Mouse (Mus musculus) olfactory bulb, adult 2 months (tissue): ENCODE measurements around the gene Abhd6. TPM values are rescaled to one million over a fixed set of nuclear protein-coding genes. Genes with fewer than 3 reads are reported as not detected.

Source experiments
- H3K27ac ChIP-seq: fragments of 200-500 bp; 2 replicates; pipeline ENCODE4 v1.5.1; 2012; ENCODE audit warnings: low read depth, low read length; ENCODE audit not compliant: insufficient read depth
- H3K4me1 ChIP-seq: fragments of 200-500 bp; 2 replicates; pipeline ENCODE4 v1.6.1; 2012; ENCODE audit warnings: low read length; ENCODE audit not compliant: control insufficient read depth, insufficient read depth
- H3K4me3 ChIP-seq: fragments of 200-500 bp; 2 replicates; pipeline ENCODE4 v1.5.1; 2012; ENCODE audit warnings: mild to moderate bottlenecking, low read depth, low read length, moderate library complexity; ENCODE audit not compliant: insufficient read depth
- CTCF ChIP-seq: fragments of 200-500 bp; IDR thresholded peaks from 2 replicates; pipeline ENCODE4 v1.5.1; 2012; ENCODE audit warnings: low read depth, mild to moderate bottlenecking, low read length, moderate library complexity; ENCODE audit not compliant: insufficient read depth
- POLR2A ChIP-seq: fragments of 200-500 bp; IDR thresholded peaks from 2 replicates; pipeline ENCODE4 v1.6.1; 2012; ENCODE audit warnings: mild to moderate bottlenecking, low read depth, low read length, moderate library complexity; ENCODE audit not compliant: insufficient read depth
- WGBS: fragments of 180-500 bp; shearing (Covaris S2); methylation state at CpG from one replicate; pipeline ENCODE4 v1.1.7; 2018; 5-methylcytosine and 5-hydroxymethylcytosine counted together
- polyA plus RNA-seq: library from polyadenylated mRNA; stranded (reverse); fragments of >200 nt; gene quantifications from 2 replicates; pipeline ENCODE4 v1.2.4, GENCODE M21; 2012; ENCODE audit warnings: low replicate concordance; ENCODE audit not compliant: missing spikeins, insufficient read depth, insufficient read length

The Abhd6 gene
- polyA plus RNA-seq, 1 experiment = not detected

DNA sequence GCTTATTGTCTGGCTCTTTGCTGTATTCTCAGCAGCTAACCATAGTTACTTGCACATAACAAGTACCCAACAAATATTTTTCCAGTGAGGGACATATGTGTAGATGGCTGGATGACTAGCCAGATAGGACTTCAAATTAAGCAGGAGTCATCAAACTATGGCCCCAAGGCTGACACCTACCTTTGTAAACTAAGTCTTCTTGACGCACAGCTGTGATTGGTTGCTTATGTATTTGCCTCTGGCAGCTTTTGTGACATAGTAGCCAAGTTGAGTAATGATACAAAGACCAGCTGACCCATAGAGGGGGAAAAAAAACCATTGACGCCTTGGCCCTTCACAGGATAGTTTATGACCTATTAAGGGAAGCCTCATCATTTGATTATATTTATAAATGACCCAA lies 39.4 kb downstream of the Abhd6 start:
- 92% methylated on average over 2 of the region's 2 CpGs for WGBS
- H3K27ac ChIP-seq = no peak overlapping the region

DNA sequence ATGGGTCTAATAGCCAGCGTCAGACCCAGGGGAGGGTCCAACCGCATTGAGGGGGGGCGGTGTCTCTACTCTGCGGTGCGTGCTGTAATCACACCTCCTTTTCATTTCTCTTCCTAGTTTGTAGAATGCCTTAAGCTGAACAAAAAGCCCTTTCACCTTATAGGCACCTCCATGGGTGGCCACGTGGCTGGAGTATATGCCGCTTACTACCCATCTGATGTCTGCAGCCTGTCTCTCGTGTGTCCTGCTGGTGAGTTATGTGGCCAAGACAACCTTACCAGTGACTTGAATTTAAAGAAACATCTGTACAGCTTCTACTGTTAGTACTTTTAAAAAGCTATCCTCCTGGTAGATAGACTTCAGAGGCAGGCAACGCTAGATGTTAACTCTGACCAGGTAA lies 39.9 kb downstream of the Abhd6 start:
- no peak for TF ChIP-seq CTCF
- TF ChIP-seq POLR2A = no peak
- Histone ChIP-seq H3K4me1 (peaks cover 15% of the 10 kb centered on the region), H3K4me3 (no peak overlapping the region), H3K27ac (no peak overlapping the region)
- WGBS = 93% methylated on average over 9 of the region's 9 CpGs

More for the DNA sequence above, 39.4 kb downstream of the Abhd6 start:
- TF ChIP-seq POLR2A (no peak), CTCF (no peak)
- Histone ChIP-seq H3K4me1 (peaks cover 15% of the 10 kb centered on the region), H3K4me3 (no peak overlapping the region)

DNA sequence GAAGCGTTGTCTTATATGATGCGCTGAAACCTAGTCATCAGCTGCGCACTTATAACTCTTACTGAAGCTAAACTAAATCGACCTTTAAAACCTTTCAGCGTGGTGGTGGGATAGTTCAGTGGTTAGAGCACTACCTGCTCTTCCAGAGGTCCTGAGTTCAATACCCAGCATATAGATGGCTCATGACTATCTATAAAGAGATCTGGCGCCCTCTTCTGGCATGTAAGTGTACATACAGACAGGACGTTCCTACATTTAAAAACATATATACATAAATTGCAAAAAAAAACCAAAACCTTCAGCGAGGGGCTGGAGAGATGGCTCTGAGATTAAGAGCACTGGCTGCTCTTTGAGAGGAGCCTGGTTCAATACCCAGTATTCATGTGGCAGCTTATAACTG lies 41.6 kb downstream of the Abhd6 start:
- no peak for TF ChIP-seq CTCF
- no peak overlapping the region for H3K27ac ChIP-seq
- 68% methylated on average over 8 of the region's 8 CpGs for WGBS
- H3K4me3 ChIP-seq = no peak overlapping the region
- peaks cover 10% of the 10 kb centered on the region for H3K4me1 ChIP-seq

DNA sequence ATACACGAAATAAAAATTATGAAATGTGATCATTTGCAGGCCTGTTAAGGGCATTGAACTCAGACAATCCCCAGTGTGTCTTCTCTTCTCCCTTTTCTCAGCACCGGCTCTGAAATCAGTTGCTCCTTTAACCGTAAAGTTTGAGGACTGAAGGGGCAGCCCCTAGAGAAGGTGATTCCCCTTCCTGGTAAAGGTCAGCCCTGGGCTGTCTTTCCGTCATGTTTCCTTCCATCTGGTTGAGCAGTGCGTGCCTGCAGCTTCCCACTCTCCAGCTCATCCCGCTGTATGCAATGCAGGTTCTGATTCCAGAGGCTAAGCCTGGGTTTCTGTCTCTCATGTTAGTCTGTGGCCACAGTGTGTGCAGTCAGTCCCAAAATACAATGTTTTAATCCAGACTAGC lies 42.1 kb downstream of the Abhd6 start:
- WGBS = 92% methylated on average over 6 of the region's 6 CpGs
- TF ChIP-seq CTCF (no peak), POLR2A (no peak)

GRCm38 (mm10) chr14:8045187-8045846 lies 42.6 kb downstream of the Abhd6 start:
- H3K27ac ChIP-seq = no peak overlapping the region
- TF ChIP-seq CTCF (no peak), POLR2A (no peak)
- peaks cover 4% of the 10 kb centered on the region; the same call in 1 of the 2 replicates for H3K4me1 ChIP-seq
- WGBS = 91% methylated on average over 11 of the region's 11 CpGs
- no peak overlapping the region for H3K4me3 ChIP-seq

More for the DNA sequence above, 42.1 kb downstream of the Abhd6 start:
- H3K4me3 ChIP-seq = no peak overlapping the region
- H3K4me1 ChIP-seq = peaks cover 7% of the 10 kb centered on the region; the same call in 1 of the 2 replicates
- no peak overlapping the region for H3K27ac ChIP-seq

- Histone ChIP-seq H3K4me1 (no peaks in the 10 kb centered on the region), H3K4me3 (no peak overlapping the region), H3K27ac (no peak overlapping the region)
- 96% methylated on average over 6 of the region's 6 CpGs for WGBS
- TF ChIP-seq POLR2A (no peak), CTCF (no peak)
Observed at GRCm38 (mm10) chr14:8046839-8047238, 44.1 kb downstream of the Abhd6 start.

GRCm38 (mm10) chr14:8049334-8049733 lies 46.6 kb downstream of the Abhd6 start:
- Histone ChIP-seq H3K4me3 (no peak overlapping the region), H3K27ac (no peak overlapping the region), H3K4me1 (no peaks in the 10 kb centered on the region)
- TF ChIP-seq CTCF = no peak
- no peak for TF ChIP-seq POLR2A
- WGBS = 92% methylated on average over 10 of the region's 10 CpGs

GRCm38 (mm10) chr14:8051869-8052268 lies 49.2 kb downstream of the Abhd6 start:
- WGBS = 93% methylated on average over 2 of the region's 2 CpGs
- H3K4me3 ChIP-seq = no peak overlapping the region
- no peaks in the 10 kb centered on the region for H3K4me1 ChIP-seq
- TF ChIP-seq POLR2A = no peak
- no peak for TF ChIP-seq CTCF
- H3K27ac ChIP-seq = no peak overlapping the region

DNA sequence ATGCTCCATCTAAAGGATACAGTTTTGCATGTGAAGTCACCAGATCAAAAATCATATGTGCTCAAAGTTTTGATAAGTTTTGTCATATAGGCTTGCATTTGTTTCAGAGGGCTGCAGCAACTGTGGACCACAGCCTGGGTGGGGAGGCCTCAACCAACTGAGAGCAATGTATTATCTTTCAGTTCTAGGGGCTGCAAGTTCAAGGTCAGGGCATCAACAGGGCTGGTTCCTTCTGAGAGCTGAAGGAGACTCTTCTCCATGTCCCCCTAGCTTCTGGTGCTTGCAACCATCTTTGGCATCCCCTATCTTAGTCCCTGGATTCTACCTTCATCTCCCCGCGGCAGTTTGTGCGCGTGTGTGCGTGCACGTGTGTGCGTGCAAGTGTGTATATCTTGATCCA lies 50.0 kb downstream of the Abhd6 start:
- H3K27ac ChIP-seq = no peak overlapping the region
- H3K4me3 ChIP-seq = no peak overlapping the region
- H3K4me1 ChIP-seq = no peaks in the 10 kb centered on the region
- TF ChIP-seq CTCF = no peak
- no peak for TF ChIP-seq POLR2A
- 97% methylated on average over 7 of the region's 7 CpGs for WGBS
